Mouse (Mus musculus) kidney, adult 2 months (tissue): Measurements from ENCODE around the gene Ptprk.

ENCODE experiments used
- CTCF ChIP-seq: fragments of 200-500 bp; conservative IDR thresholded peaks from 2 replicates; pipeline ENCODE4 v1.5.1; 2011; ENCODE audit warnings: low read depth, mild to moderate bottlenecking, control low read depth, low read length, moderate library complexity, mixed read lengths; ENCODE audit not compliant: insufficient read depth, insufficient read length
- POLR2A ChIP-seq: fragments of 200-500 bp; IDR thresholded peaks from one replicate; pipeline ENCODE4 v1.6.1; 2011; ENCODE audit warnings: low read depth, low read length, control low read depth

DNA sequence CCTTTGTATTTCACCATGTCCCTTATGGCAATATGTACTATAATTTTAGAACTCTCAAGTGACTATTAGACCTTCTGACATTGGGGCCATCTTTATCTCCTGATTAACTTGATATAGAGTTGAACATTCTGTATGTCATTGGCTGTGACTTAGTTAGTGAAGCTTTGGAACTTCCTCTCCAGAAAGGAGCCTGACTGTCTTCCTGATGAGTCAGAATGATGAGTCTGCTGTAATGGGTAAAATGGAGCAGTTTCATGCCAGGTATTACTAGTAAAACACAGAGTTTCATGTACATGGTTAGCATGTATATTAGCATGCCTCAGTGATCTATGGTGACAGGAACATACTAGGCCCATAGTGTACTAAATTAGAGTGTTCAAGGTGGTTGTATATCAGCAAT is 229.2 kb downstream of the Ptprk start:
- TF ChIP-seq CTCF = no peak
- TF ChIP-seq POLR2A = no peak
